Mouse (Mus musculus) bone marrow, adult 2 months (tissue): ENCODE measurements at regions not wholly inside any gene's neighbourhood (a gene's known extent, or its start where the extent isn't known, plus 50 kb on each side); places are given as distances from the start of the nearest gene placed in this dataset.

ENCODE experiments used
- CTCF ChIP-seq: fragments of 200-500 bp; IDR thresholded peaks from 2 replicates; pipeline ENCODE4 v1.5.1; 2011; ENCODE audit warnings: low read length, control low read depth; ENCODE audit not compliant: control insufficient read depth, insufficient read depth
- POLR2A ChIP-seq: fragments of 200-500 bp; IDR thresholded peaks from 2 replicates; pipeline ENCODE4 v1.6.1; 2011; ENCODE audit warnings: low read depth, mild to moderate bottlenecking, control low read depth, low read length, borderline replicate concordance; ENCODE audit not compliant: control insufficient read depth

- no peak for TF ChIP-seq CTCF
- TF ChIP-seq POLR2A, result no peak
Measured at GRCm38 (mm10) chr4:95353894-95354319, 203.4 kb upstream of the Fggy start.
